Mouse (Mus musculus) stomach, embryonic 15.5 days (tissue): ENCODE data around the gene Smagp. TPM values are rescaled to one million over a fixed set of nuclear protein-coding genes. Genes with fewer than 3 reads are reported as not detected.

Experiments
- ATAC-seq: fragments of 200-750 bp; cut with Nextera tagmentation; 2 replicates; pipeline ENCODE4 v1.8.0; 2017; ENCODE audit warnings: low read depth, moderate number of reproducible peaks, moderate TSS enrichment; ENCODE audit not compliant: insufficient read depth, low FRiP score
- H3K27ac ChIP-seq: fragments of 300-500 bp; sonication (generic); 2 replicates; pipeline ENCODE4 v1.5.1; 2015; ENCODE audit warnings: mild to moderate bottlenecking, inconsistent platforms
- H3K27me3 ChIP-seq: fragments of 300-500 bp; sonication (generic); replicated peaks from 2 replicates; pipeline ENCODE4 v1.6.1; 2015; ENCODE audit warnings: inconsistent platforms
- H3K36me3 ChIP-seq: fragments of 300-500 bp; sonication (generic); 2 replicates; pipeline ENCODE4 v1.6.1; 2015; ENCODE audit warnings: inconsistent platforms
- H3K4me1 ChIP-seq: fragments of 300-500 bp; sonication (generic); 2 replicates; pipeline ENCODE4 v1.6.1; 2015; ENCODE audit warnings: inconsistent platforms
- H3K4me2 ChIP-seq: fragments of 300-500 bp; sonication (generic); 2 replicates; pipeline ENCODE4 v1.6.1; 2015; ENCODE audit warnings: mild to moderate bottlenecking, inconsistent platforms
- H3K4me3 ChIP-seq: fragments of 300-500 bp; sonication (generic); replicated peaks from 2 replicates; pipeline ENCODE4 v1.5.1; 2015; ENCODE audit warnings: inconsistent platforms
- H3K9ac ChIP-seq: fragments of 300-500 bp; sonication (generic); 2 replicates; pipeline ENCODE4 v1.6.1; 2015; ENCODE audit warnings: inconsistent platforms
- H3K9me3 ChIP-seq: fragments of 300-500 bp; sonication (generic); 2 replicates; pipeline ENCODE4 v1.6.1; 2016; ENCODE audit warnings: inconsistent platforms
- WGBS: fragments of 180-500 bp; shearing (Covaris S2); methylation state at CpG from one replicate; pipeline ENCODE4 v1.1.7; 2015; 5-methylcytosine and 5-hydroxymethylcytosine counted together
- polyA plus RNA-seq: library from polyadenylated mRNA; unstranded; fragments of >200 nt; fragmentation: Nextera tagmentation; extraction: Ambion mirVana; gene quantifications from 2 replicates; pipeline ENCODE4 v1.2.1, GENCODE M21; 2015

Gene Smagp
- polyA plus RNA-seq, 1 experiment from 2014 or later, result 41.9 TPM

- Histone ChIP-seq H3K9ac (no peak overlapping the region), H3K9me3 (no peaks in the 10 kb centered on the region), H3K27ac (no peak overlapping the region), H3K4me2 (no peak overlapping the region), H3K4me3 (no peak overlapping the region), H3K27me3 (no peaks in the 10 kb centered on the region), H3K36me3 (no peaks in the 10 kb centered on the region), H3K4me1 (peaks cover 18% of the 10 kb centered on the region)
- no peak for ATAC-seq
- 73% methylated on average over 9 of the region's 9 CpGs for WGBS
Measured at GRCm38 (mm10) chr15:100664813-100665274, 28.1 kb upstream of the Smagp start.

- Histone ChIP-seq H3K4me2 (no peak overlapping the region), H3K9me3 (no peaks in the 10 kb centered on the region), H3K9ac (no peak overlapping the region), H3K27me3 (no peaks in the 10 kb centered on the region), H3K4me3 (no peak overlapping the region), H3K4me1 (peaks cover 8% of the 10 kb centered on the region; the same call in 1 of the 2 replicates), H3K27ac (no peak overlapping the region), H3K36me3 (no peaks in the 10 kb centered on the region)
- ATAC-seq, result no peak
- WGBS, result 88% methylated on average over 5 of the region's 5 CpGs
Measured at GRCm38 (mm10) chr15:100660805-100661204, 24.1 kb upstream of the Smagp start.

- WGBS, result 78% methylated on average over 9 of the region's 9 CpGs
- no peak overlapping the region for H3K4me2 ChIP-seq
- H3K4me3 ChIP-seq, result no peak overlapping the region
- no peak for ATAC-seq
- no peaks in the 10 kb centered on the region for H3K36me3 ChIP-seq
- no peak overlapping the region for H3K9ac ChIP-seq
- no peaks in the 10 kb centered on the region for H3K27me3 ChIP-seq
- no peaks in the 10 kb centered on the region for H3K9me3 ChIP-seq
- peaks cover 8% of the 10 kb centered on the region; the same call in 1 of the 2 replicates for H3K4me1 ChIP-seq
- no peak overlapping the region for H3K27ac ChIP-seq
Measured at GRCm38 (mm10) chr15:100660306-100660705, 23.6 kb upstream of the Smagp start.

DNA sequence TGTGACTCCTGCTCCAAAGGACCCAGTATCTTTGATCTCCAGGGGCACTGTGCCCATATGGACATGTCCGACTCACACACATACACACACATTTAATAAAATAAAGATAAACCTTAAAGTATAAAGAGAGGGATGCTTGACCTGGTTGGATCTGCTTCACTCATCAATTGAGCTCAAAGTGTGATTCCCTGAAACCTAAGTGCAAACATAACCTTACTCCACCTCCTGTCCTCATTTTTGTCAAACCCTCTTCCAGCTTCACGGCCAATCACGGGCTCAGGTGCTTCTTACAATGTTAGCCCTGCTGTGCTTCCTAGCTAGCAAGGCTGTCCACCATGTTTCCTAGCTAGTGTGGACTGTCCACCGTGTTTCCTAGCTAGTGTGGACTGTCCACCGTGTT, 18.5 kb upstream of the Smagp start:
- 81% methylated on average over 5 of the region's 5 CpGs for WGBS
- ATAC-seq, result no peak
- no peaks in the 10 kb centered on the region for H3K9me3 ChIP-seq
- no peak overlapping the region for H3K4me3 ChIP-seq
- no peaks in the 10 kb centered on the region for H3K4me1 ChIP-seq
- H3K27me3 ChIP-seq, result no peaks in the 10 kb centered on the region
- no peak overlapping the region for H3K27ac ChIP-seq
- H3K36me3 ChIP-seq, result no peaks in the 10 kb centered on the region
- H3K9ac ChIP-seq, result no peak overlapping the region
- no peak overlapping the region for H3K4me2 ChIP-seq

DNA sequence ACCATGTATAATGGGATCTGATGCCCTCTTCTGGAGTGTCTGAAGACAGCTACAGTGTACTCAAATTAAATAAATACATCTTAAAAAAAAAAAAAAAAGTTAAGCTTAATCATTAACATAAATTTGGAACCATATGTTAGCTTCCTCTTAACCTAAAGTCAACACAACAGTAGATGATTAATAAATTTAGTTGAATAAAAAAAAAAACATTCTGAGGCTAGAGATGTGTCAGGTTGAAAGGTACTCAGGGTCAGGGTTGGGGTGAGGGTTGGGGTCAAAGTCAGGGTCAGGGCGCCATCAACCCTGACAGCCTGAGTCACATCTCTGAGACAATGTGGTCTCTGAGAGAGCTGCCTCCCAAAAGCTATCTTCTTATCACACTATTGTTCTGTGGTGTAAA, 17.5 kb upstream of the Smagp start:
- no peak overlapping the region for H3K4me3 ChIP-seq
- 75% methylated on average over 1 of the region's 1 CpGs for WGBS

GRCm38 (mm10) chr15:100651610-100652009, 14.9 kb upstream of the Smagp start:
- peak; percentile 53; the same call in 1 of the 2 replicates for ATAC-seq
- Histone ChIP-seq H3K9ac (no peak overlapping the region), H3K27me3 (no peaks in the 10 kb centered on the region), H3K4me3 (no peak overlapping the region), H3K4me2 (no peak overlapping the region), H3K4me1 (no peaks in the 10 kb centered on the region), H3K9me3 (no peaks in the 10 kb centered on the region), H3K27ac (no peak overlapping the region), H3K36me3 (no peaks in the 10 kb centered on the region)
- 57% methylated on average over 9 of the region's 9 CpGs for WGBS

More for the DNA sequence above, 17.5 kb upstream of the Smagp start:
- Histone ChIP-seq H3K27ac (no peak overlapping the region), H3K4me1 (no peaks in the 10 kb centered on the region), H3K9ac (no peak overlapping the region), H3K27me3 (no peaks in the 10 kb centered on the region), H3K36me3 (no peaks in the 10 kb centered on the region), H3K9me3 (no peaks in the 10 kb centered on the region), H3K4me2 (no peak overlapping the region)
- ATAC-seq, result no peak

DNA sequence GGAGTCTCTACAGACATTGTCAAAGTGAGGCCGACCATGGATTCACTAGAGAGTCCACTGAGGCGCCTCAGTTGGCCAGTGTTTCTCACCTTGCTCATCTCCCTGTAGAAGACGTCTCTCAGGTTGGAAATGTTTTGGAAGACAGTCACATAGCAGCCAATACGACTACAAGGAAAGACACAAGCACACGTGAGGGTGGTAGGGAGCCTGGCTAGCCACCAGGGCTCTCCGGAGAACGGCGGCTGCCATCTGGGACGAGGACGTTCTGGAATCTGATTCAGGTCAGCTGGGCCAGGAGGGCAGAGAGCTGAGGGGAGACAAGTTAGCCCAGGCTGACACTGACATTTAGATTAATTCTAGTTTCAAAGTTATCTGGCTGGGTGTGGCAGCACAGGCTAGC, 13.4 kb upstream of the Smagp start:
- WGBS, result 84% methylated on average over 10 of the region's 10 CpGs
- H3K27ac ChIP-seq, result no peak overlapping the region
- no peaks in the 10 kb centered on the region for H3K9me3 ChIP-seq
- H3K4me2 ChIP-seq, result no peak overlapping the region
- H3K27me3 ChIP-seq, result no peaks in the 10 kb centered on the region
- no peak overlapping the region for H3K9ac ChIP-seq
- no peak for ATAC-seq
- no peaks in the 10 kb centered on the region for H3K36me3 ChIP-seq
- no peak overlapping the region for H3K4me3 ChIP-seq
- H3K4me1 ChIP-seq, result no peaks in the 10 kb centered on the region

GRCm38 (mm10) chr15:100646161-100646560, 9.4 kb upstream of the Smagp start:
- ATAC-seq, result no peak
- 70% methylated on average over 6 of the region's 6 CpGs for WGBS
- no peak overlapping the region for H3K9ac ChIP-seq

DNA sequence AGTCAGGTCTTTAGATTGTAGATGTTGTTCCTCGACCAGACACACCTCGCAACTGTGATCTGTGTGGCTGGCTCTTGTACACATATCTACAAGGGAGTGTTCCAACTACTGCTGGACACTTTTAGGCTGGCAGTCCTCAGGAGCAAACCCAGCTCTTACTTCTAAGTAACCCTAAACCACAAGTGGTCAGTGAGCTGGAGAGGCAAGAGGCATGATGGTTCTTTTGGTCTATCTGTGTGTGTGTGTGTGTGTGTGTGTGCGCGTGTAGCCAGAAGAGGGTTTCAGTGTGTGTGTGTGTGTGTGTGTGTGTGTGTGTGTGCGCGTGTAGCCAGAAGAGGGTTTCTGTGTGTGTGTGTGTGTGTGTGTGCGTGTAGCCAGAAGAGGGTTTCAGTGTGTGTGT, 5.7 kb upstream of the Smagp start:
- WGBS, result 88% methylated on average over 7 of the region's 7 CpGs
- no peak for ATAC-seq

More at GRCm38 (mm10) chr15:100646161-100646560, 9.4 kb upstream of the Smagp start:
- Histone ChIP-seq H3K27me3 (no peaks in the 10 kb centered on the region), H3K4me1 (no peaks in the 10 kb centered on the region), H3K4me3 (no peak overlapping the region), H3K9me3 (no peaks in the 10 kb centered on the region), H3K36me3 (no peaks in the 10 kb centered on the region), H3K27ac (no peak overlapping the region), H3K4me2 (no peak overlapping the region)

GRCm38 (mm10) chr15:100641226-100641810, 4.6 kb upstream of the Smagp start:
- Histone ChIP-seq H3K36me3 (no peaks in the 10 kb centered on the region), H3K27me3 (peaks cover 18% of the 10 kb centered on the region), H3K4me3 (no peak overlapping the region), H3K27ac (no peak overlapping the region), H3K4me1 (peaks cover 14% of the 10 kb centered on the region; the same call in 1 of the 2 replicates), H3K9me3 (no peaks in the 10 kb centered on the region), H3K4me2 (no peak overlapping the region), H3K9ac (no peak overlapping the region)
- ATAC-seq, result no peak
- WGBS, result 62% methylated on average over 13 of the region's 16 CpGs

More for the DNA sequence above, 5.7 kb upstream of the Smagp start:
- Histone ChIP-seq H3K27me3 (peaks cover 7% of the 10 kb centered on the region; the same call in 1 of the 2 replicates), H3K4me1 (0 out of 2 replicates have a peak, but pooled peaks cover 4% of the 10 kb centered on the region), H3K9me3 (no peaks in the 10 kb centered on the region), H3K27ac (no peak overlapping the region), H3K9ac (no peak overlapping the region), H3K4me3 (no peak overlapping the region), H3K36me3 (no peaks in the 10 kb centered on the region), H3K4me2 (no peak overlapping the region)

GRCm38 (mm10) chr15:100639972-100640750, 3.4 kb upstream of the Smagp start:
- H3K9me3 ChIP-seq, result no peaks in the 10 kb centered on the region
- peaks cover 25% of the 10 kb centered on the region for H3K27me3 ChIP-seq
- no peaks in the 10 kb centered on the region for H3K36me3 ChIP-seq
- H3K27ac ChIP-seq, result no peak overlapping the region; the same call in none of the 2 replicates
- H3K4me1 ChIP-seq, result peaks cover 19% of the 10 kb centered on the region; the same call in 1 of the 2 replicates
- no peak overlapping the region for H3K4me3 ChIP-seq
- 68% methylated on average over 16 of the region's 16 CpGs for WGBS
- H3K4me2 ChIP-seq, result no peak overlapping the region
- H3K9ac ChIP-seq, result no peak overlapping the region
- ATAC-seq, result no peak

GRCm38 (mm10) chr15:100637661-100638060, 921 bp upstream of the Smagp start:
- WGBS, result 16% methylated on average over 6 of the region's 6 CpGs
- no peak for ATAC-seq
- H3K4me2 ChIP-seq, result peak overlapping the region; percentile 90
- no peak overlapping the region for H3K9ac ChIP-seq
- H3K27ac ChIP-seq, result no peak overlapping the region
- no peaks in the 10 kb centered on the region for H3K36me3 ChIP-seq
- no peaks in the 10 kb centered on the region for H3K9me3 ChIP-seq
- peaks cover 19% of the 10 kb centered on the region; the same call in 1 of the 2 replicates for H3K4me1 ChIP-seq
- H3K27me3 ChIP-seq, result peaks cover 29% of the 10 kb centered on the region
- peak overlapping the region; percentile 53; the same call in 1 of the 2 replicates for H3K4me3 ChIP-seq
